Mouse (Mus musculus): ENCODE results near the gene Tcf7l2. TPM values are rescaled to one million over a fixed set of nuclear protein-coding genes. Genes with fewer than 3 reads are reported as not detected.

Tcf7l2 gene
- total and polyA plus RNA-seq, 2 experiments, result 3.2 to 14.6 TPM

DNA sequence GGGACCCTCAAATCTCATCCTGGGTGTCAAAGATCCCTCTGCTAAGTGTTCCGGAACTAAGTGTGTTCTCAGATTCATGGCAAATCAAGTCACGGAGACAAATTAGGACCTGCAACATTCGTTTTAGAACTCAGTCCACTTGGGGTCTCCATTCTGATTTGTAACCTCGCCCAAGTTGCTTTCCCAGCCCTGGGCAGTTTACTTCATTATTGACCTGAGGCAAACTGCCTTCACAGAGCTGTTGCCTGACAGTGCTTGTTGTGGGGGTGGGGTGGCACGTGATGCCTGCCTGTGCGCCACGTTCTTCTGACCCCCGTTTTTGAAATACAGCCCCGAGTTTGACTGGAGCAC lies 40.4 kb upstream of the Tcf7l2 start:
- no peak for TF ChIP-seq POLR2A (IDR thresholded peaks at IDR 0.05; ENCODE audit: extremely low read depth, insufficient read depth, low read length)
- TF ChIP-seq CTCF (IDR thresholded peaks at IDR 0.05; ENCODE audit: low read depth, low read length), result no peak
- 20% methylated on average over 9 of the region's 9 CpGs for WGBS
- no peaks in the 10 kb centered on the region for H3K27me3 ChIP-seq (ENCODE audit: control insufficient read depth, insufficient read depth, low read length)
- peak overlapping the region; percentile 52 for H3K9ac ChIP-seq (ENCODE audit: low read depth, low read length)
- peak overlapping the region; percentile 0; the same call in 1 of the 2 replicates for H3K4me3 ChIP-seq (ENCODE audit: insufficient read depth, low read depth, low read length)
- H3K79me2 ChIP-seq (ENCODE audit: control insufficient read depth, insufficient read depth, low read length), result no peaks in the 10 kb centered on the region
- peak; percentile 80 for DNase-seq (ENCODE audit: extremely low read depth, low read depth, low spot score)
- peak overlapping the region; percentile 98 for H3K27ac ChIP-seq (replicated peaks; ENCODE audit: insufficient read depth, low read depth, low read length)
- no peaks in the 10 kb centered on the region for H3K36me3 ChIP-seq (ENCODE audit: control insufficient read depth, insufficient read depth, low read length)
- H3K4me1 ChIP-seq (ENCODE audit: control insufficient read depth, insufficient read depth, low read length), result peaks cover 22% of the 10 kb centered on the region

DNA sequence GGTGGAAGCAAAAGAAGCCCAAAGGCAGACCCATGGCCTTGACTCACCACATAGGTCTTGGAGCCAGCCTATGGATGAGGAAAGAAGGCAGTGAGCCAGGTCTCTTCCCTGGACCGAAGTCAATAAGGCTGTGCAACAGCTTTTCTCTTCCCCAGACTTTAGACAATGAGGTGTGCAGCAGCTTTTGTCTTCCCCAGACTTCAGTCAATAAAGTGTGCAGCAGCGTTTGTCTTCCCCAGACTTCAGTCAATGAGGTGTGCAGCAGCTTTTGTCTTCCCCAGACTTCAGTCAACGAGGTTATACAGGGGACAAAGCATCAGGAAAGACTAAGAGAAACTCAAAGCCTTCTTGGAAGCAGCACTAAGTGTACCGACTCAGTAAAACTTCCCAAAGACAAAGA lies 39.5 kb upstream of the Tcf7l2 start:
- no peaks in the 10 kb centered on the region for H3K79me2 ChIP-seq (ENCODE audit: control insufficient read depth, insufficient read depth, low read length)
- peak overlapping the region; percentile 98 for H3K27ac ChIP-seq (replicated peaks; ENCODE audit: insufficient read depth, low read depth, low read length)
- TF ChIP-seq POLR2A (IDR thresholded peaks at IDR 0.05; ENCODE audit: extremely low read depth, insufficient read depth, low read length), result no peak
- TF ChIP-seq CTCF (IDR thresholded peaks at IDR 0.05; ENCODE audit: low read depth, low read length), result no peak
- 86% methylated on average over 4 of the region's 4 CpGs for WGBS
- no peak for DNase-seq (ENCODE audit: extremely low read depth, low read depth, low spot score)
- H3K36me3 ChIP-seq (ENCODE audit: control insufficient read depth, insufficient read depth, low read length), result no peaks in the 10 kb centered on the region
- H3K9ac ChIP-seq (ENCODE audit: low read depth, low read length), result no peak overlapping the region
- no peak overlapping the region for H3K4me3 ChIP-seq (ENCODE audit: insufficient read depth, low read depth, low read length)
- H3K27me3 ChIP-seq (ENCODE audit: control insufficient read depth, insufficient read depth, low read length), result no peaks in the 10 kb centered on the region
- H3K4me1 ChIP-seq (ENCODE audit: control insufficient read depth, insufficient read depth, low read length), result peaks cover 22% of the 10 kb centered on the region

DNA sequence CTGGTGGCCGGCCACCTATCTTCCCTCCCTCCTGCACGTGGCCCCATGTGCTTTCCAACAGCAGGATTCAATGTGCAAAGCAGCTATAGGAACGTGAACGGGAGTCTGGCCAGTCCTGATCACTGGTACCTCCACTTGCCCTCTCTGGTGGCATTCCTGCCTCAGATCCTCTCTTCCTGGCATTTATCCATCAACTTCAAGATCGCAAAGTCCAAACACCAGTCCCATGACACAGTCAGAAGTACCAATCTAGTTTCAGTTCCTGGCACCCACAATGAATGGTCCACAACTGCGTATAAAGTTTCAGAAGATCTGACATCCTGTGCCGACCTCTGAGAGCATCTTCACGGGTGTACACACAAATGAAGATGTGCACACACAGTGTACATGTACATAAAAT lies 38.9 kb upstream of the Tcf7l2 start:
- Histone ChIP-seq H3K36me3 (ENCODE audit: control insufficient read depth, insufficient read depth, low read length) (no peaks in the 10 kb centered on the region), H3K9ac (ENCODE audit: low read depth, low read length) (no peak overlapping the region), H3K27me3 (ENCODE audit: control insufficient read depth, insufficient read depth, low read length) (no peaks in the 10 kb centered on the region), H3K4me3 (ENCODE audit: insufficient read depth, low read depth, low read length) (no peak overlapping the region), H3K27ac (replicated peaks; ENCODE audit: insufficient read depth, low read depth, low read length) (no peak overlapping the region; the same call in 1 of the 2 replicates), H3K79me2 (ENCODE audit: control insufficient read depth, insufficient read depth, low read length) (no peaks in the 10 kb centered on the region), H3K4me1 (ENCODE audit: control insufficient read depth, insufficient read depth, low read length) (peaks cover 22% of the 10 kb centered on the region)
- WGBS, result 88% methylated on average over 8 of the region's 8 CpGs
- TF ChIP-seq CTCF (IDR thresholded peaks at IDR 0.05; ENCODE audit: low read depth, low read length), result no peak
- TF ChIP-seq POLR2A (IDR thresholded peaks at IDR 0.05; ENCODE audit: extremely low read depth, insufficient read depth, low read length), result no peak
- peak; percentile 62 for DNase-seq (ENCODE audit: extremely low read depth, low read depth, low spot score)

DNA sequence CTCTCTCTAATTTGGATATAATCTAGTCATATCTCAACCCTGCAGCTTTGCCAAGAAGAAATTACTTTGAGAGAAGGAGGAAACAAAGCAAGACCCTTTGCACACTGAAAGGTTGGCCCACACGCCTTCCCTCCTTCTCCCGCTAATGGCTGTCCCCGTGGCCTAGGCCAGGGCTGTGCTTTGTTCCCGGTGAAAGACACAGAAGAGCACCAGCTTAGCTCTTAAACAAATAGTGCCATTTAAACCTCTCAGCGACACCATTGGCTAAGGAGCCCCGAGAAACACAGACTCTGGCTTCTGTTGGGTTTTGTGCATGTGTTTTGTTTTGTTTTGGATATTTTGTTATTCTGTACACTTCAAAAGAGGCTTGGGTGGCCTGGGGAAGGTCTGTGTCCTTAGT lies 37.5 kb upstream of the Tcf7l2 start:
- Histone ChIP-seq H3K79me2 (ENCODE audit: control insufficient read depth, insufficient read depth, low read length) (no peaks in the 10 kb centered on the region), H3K9ac (ENCODE audit: low read depth, low read length) (no peak overlapping the region), H3K4me1 (ENCODE audit: control insufficient read depth, insufficient read depth, low read length) (peaks cover 22% of the 10 kb centered on the region), H3K36me3 (ENCODE audit: control insufficient read depth, insufficient read depth, low read length) (no peaks in the 10 kb centered on the region), H3K27ac (replicated peaks; ENCODE audit: insufficient read depth, low read depth, low read length) (no peak overlapping the region), H3K27me3 (ENCODE audit: control insufficient read depth, insufficient read depth, low read length) (no peaks in the 10 kb centered on the region), H3K4me3 (ENCODE audit: insufficient read depth, low read depth, low read length) (no peak overlapping the region)
- WGBS, result 70% methylated on average over 6 of the region's 6 CpGs
- TF ChIP-seq CTCF (IDR thresholded peaks at IDR 0.05; ENCODE audit: low read depth, low read length) (no peak), POLR2A (IDR thresholded peaks at IDR 0.05; ENCODE audit: extremely low read depth, insufficient read depth, low read length) (no peak)
- DNase-seq (ENCODE audit: extremely low read depth, low read depth, low spot score), result no peak

DNA sequence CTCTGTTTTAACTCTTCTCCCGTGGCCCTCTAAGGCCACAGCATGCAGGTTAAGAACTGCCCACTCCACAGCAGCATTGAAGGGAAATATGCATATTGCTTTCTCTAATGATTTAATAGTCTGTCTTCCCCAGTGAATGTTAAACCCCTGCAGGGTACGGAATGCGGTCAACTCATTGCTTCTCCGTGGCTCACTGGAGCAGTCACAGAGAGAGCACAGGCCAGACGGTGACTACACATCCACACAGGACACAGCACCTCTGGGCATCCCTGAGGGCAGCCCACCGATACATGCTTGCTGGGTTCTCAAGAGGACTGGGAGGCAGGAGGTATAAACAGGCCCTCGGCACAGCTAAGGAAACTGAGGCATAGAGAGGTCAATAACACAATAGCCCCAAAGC lies 35.3 kb upstream of the Tcf7l2 start:
- no peak for DNase-seq (ENCODE audit: extremely low read depth, low read depth, low spot score)
- WGBS, result 84% methylated on average over 7 of the region's 7 CpGs
- Histone ChIP-seq H3K4me3 (ENCODE audit: insufficient read depth, low read depth, low read length) (no peak overlapping the region), H3K27me3 (ENCODE audit: control insufficient read depth, insufficient read depth, low read length) (no peaks in the 10 kb centered on the region), H3K9ac (ENCODE audit: low read depth, low read length) (no peak overlapping the region), H3K79me2 (ENCODE audit: control insufficient read depth, insufficient read depth, low read length) (no peaks in the 10 kb centered on the region), H3K27ac (replicated peaks; ENCODE audit: insufficient read depth, low read depth, low read length) (no peak overlapping the region), H3K4me1 (ENCODE audit: control insufficient read depth, insufficient read depth, low read length) (peaks cover 14% of the 10 kb centered on the region; the same call in 1 of the 2 replicates), H3K36me3 (ENCODE audit: control insufficient read depth, insufficient read depth, low read length) (no peaks in the 10 kb centered on the region)
- TF ChIP-seq POLR2A (IDR thresholded peaks at IDR 0.05; ENCODE audit: extremely low read depth, insufficient read depth, low read length), result no peak
- no peak for TF ChIP-seq CTCF (IDR thresholded peaks at IDR 0.05; ENCODE audit: low read depth, low read length)

DNA sequence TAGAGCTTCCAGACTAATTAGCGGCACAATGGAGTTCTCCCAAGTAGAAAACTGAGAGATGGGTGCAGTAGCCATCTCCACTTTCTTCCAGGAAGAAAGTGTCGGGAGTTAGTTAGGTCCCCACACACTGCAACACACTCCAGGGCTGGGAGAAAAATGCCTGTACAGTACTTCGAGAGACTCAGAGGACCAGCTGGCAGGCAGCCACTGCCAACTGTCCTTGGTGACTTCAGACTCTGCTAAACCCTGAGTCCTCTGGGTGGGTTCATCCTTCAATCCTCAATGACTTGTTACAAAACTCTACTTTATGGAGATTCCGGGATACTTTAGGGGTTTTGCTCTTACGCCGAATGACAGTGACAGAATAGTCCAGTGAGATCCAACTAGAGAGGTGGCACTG lies 34.8 kb upstream of the Tcf7l2 start:
- H3K4me3 ChIP-seq (ENCODE audit: insufficient read depth, low read depth, low read length), result no peak overlapping the region
- no peaks in the 10 kb centered on the region for H3K36me3 ChIP-seq (ENCODE audit: control insufficient read depth, insufficient read depth, low read length)
- H3K9ac ChIP-seq (ENCODE audit: low read depth, low read length), result no peak overlapping the region
- H3K27me3 ChIP-seq (ENCODE audit: control insufficient read depth, insufficient read depth, low read length), result no peaks in the 10 kb centered on the region
- 72% methylated on average over 6 of the region's 6 CpGs for WGBS
- no peak for DNase-seq (ENCODE audit: extremely low read depth, low read depth, low spot score)
- H3K4me1 ChIP-seq (ENCODE audit: control insufficient read depth, insufficient read depth, low read length), result peaks cover 9% of the 10 kb centered on the region; the same call in 1 of the 2 replicates
- H3K79me2 ChIP-seq (ENCODE audit: control insufficient read depth, insufficient read depth, low read length), result no peaks in the 10 kb centered on the region
- H3K27ac ChIP-seq (replicated peaks; ENCODE audit: insufficient read depth, low read depth, low read length), result no peak overlapping the region
- TF ChIP-seq POLR2A (IDR thresholded peaks at IDR 0.05; ENCODE audit: extremely low read depth, insufficient read depth, low read length) (no peak), CTCF (IDR thresholded peaks at IDR 0.05; ENCODE audit: low read depth, low read length) (no peak)

Data from liver, adult 2 months (tissue).